In genomic region chr9:26733986-26734385, GRCm38 (mm10) we compare ENCODE assay signal across 8 mouse cellular contexts. TPM values are rescaled to one million over a fixed set of nuclear protein-coding genes. Genes with fewer than 3 reads are reported as not detected.
DNase-seq lines count a peak whose midpoint lies in the region; ATAC-seq lines count a peak whose summit lies in the region.

No protein-coding gene starts in this region.

- peak overlapping the region; percentile 71 for H3K4me2 ChIP-seq in intestine, embryonic 16.5 days (ENCODE audit: low read depth, low read length)
- peak overlapping the region; percentile 84 for H3K4me2 ChIP-seq in midbrain, embryonic 16.5 days (ENCODE audit: low read length)

- peaks cover 50% of the 10 kb centered on the region for H3K27me3 ChIP-seq in forebrain, embryonic 10.5 days (ENCODE audit: poor library complexity, severe bottlenecking)
- H3K27me3 ChIP-seq in intestine, embryonic 16.5 days (replicated peaks; ENCODE audit: control insufficient read depth, insufficient read depth, low read length): peaks cover 26% of the 10 kb centered on the region
- H3K27me3 ChIP-seq in midbrain, embryonic 16.5 days (ENCODE audit: control insufficient read depth, insufficient read depth, low read depth, low read length): no peaks in the 10 kb centered on the region

- H3K36me3 ChIP-seq in forebrain, embryonic 10.5 days (replicated peaks): no peaks in the 10 kb centered on the region
- no peaks in the 10 kb centered on the region for H3K36me3 ChIP-seq in intestine, embryonic 16.5 days (ENCODE audit: control insufficient read depth, insufficient read depth, low read length)
- no peaks in the 10 kb centered on the region for H3K36me3 ChIP-seq in midbrain, embryonic 16.5 days (ENCODE audit: control insufficient read depth, insufficient read depth, low read length)

- H3K4me1 ChIP-seq in forebrain, embryonic 10.5 days: peaks cover 26% of the 10 kb centered on the region
- H3K4me1 ChIP-seq in intestine, embryonic 16.5 days (ENCODE audit: control insufficient read depth, insufficient read depth, low read length): no peaks in the 10 kb centered on the region
- H3K4me1 ChIP-seq in midbrain, embryonic 16.5 days (ENCODE audit: control insufficient read depth, insufficient read depth, low read length): peaks cover 32% of the 10 kb centered on the region

- H3K9ac ChIP-seq in intestine, embryonic 16.5 days (ENCODE audit: low read depth, low read length): 0 out of 2 replicates have a peak overlapping the region, but pooled peaks have one; percentile 25
- H3K9ac ChIP-seq in midbrain, embryonic 16.5 days (ENCODE audit: low read depth, low read length): peak overlapping the region; percentile 99

- H3K27ac ChIP-seq in forebrain, embryonic 10.5 days: peak overlapping the region; percentile 85
- no peak overlapping the region for H3K27ac ChIP-seq in intestine, embryonic 16.5 days (ENCODE audit: low read length)
- H3K27ac ChIP-seq in midbrain, embryonic 16.5 days (ENCODE audit: low read length): peak overlapping the region; percentile 93

- WGBS in forebrain, embryonic 10.5 days: under 1% methylated on average over 37 of the region's 37 CpGs
- 2% methylated on average over 36 of the region's 37 CpGs for WGBS in intestine, embryonic 16.5 days
- 0% methylated on average over 33 of the region's 37 CpGs for WGBS in midbrain, embryonic 16.5 days

- peak; percentile 35 to 43 for DNase-seq in left cerebral cortex, adult 18-20 months (ENCODE audit: low spot score in 2 of 2)
- no peak for DNase-seq in left cerebral cortex, adult 8-10 months (ENCODE audit: low spot score in 2 of 2)
- DNase-seq in forebrain, embryonic 10.5 days (ENCODE audit: extremely low spot score, low spot score): peak; percentile 41
- DNase-seq in adrenal gland, adult 2 months: no peak
- no peak for DNase-seq in c-Kit-positive CD71-positive TER-119-positive erythroid progenitor cells, embryonic 14.5 days (ENCODE audit: low spot score)
- no peak for DNase-seq in cerebellum, adult 18-20 months

- peak; percentile 48; the same call in 1 of the 2 replicates for ATAC-seq in intestine, embryonic 16.5 days
- peak; percentile 75 for ATAC-seq in midbrain, embryonic 16.5 days

- H3K4me3 ChIP-seq in forebrain, embryonic 10.5 days: peak overlapping the region; percentile 79
- peak overlapping the region; percentile 42 for H3K4me3 ChIP-seq in intestine, embryonic 16.5 days (ENCODE audit: low read length)
- peak overlapping the region; percentile 93 for H3K4me3 ChIP-seq in midbrain, embryonic 16.5 days (ENCODE audit: low read depth, low read length)

- no peaks in the 10 kb centered on the region for H3K9me3 ChIP-seq in forebrain, embryonic 10.5 days
- H3K9me3 ChIP-seq in intestine, embryonic 16.5 days (ENCODE audit: control insufficient read depth, low read length): no peaks in the 10 kb centered on the region
- no peaks in the 10 kb centered on the region for H3K9me3 ChIP-seq in midbrain, embryonic 16.5 days (replicated peaks; ENCODE audit: control insufficient read depth, low read length, poor library complexity, severe bottlenecking)

RNA-seq across cellular contexts. Expression of gene B3gat1, which starts 0.5 kb away (rescaled TPM):
- total RNA-seq in left cerebral cortex, adult 18-20 months (2021): 100 to 1,000 TPM; 199 to 207 TPM
- 100 to 1,000 TPM; 169 to 190 (median 171) TPM for total RNA-seq in left cerebral cortex, adult 8-10 months (2022)
- polyA plus RNA-seq in forebrain, embryonic 10.5 days (2016; fragmentation: Nextera tagmentation; extraction: Ambion mirVana): 1.8 and 2.3 TPM in 2 replicates
- polyA plus RNA-seq in intestine, embryonic 16.5 days (2015; fragmentation: Nextera tagmentation; extraction: Ambion mirVana): 0.06 and 0.15 TPM in 2 replicates
- 40.7 and 41.5 TPM in 2 replicates for polyA plus RNA-seq in midbrain, embryonic 16.5 days (2015; fragmentation: Nextera tagmentation; extraction: Ambion mirVana)
- total RNA-seq in adrenal gland, adult 2 months (2021): 1 to 10 TPM in 1 of 2 experiments, under 1 TPM in 1; 0.84 to 1.3 TPM
- 1.0 and 1.9 TPM in 2 replicates for polyA plus RNA-seq in adrenal gland, adult 2 months (2012; rRNA removed)

Comparison
In these comparisons a context has a peak if more than half of its experiments do, and no peak if none do; other contexts are left out.
1. DNase-seq: peak in left cerebral cortex, adult 18-20 months (2 of 2) and forebrain, embryonic 10.5 days (single experiment); none in left cerebral cortex, adult 8-10 months (0 of 2), adrenal gland, adult 2 months (single experiment), c-Kit-positive CD71-positive TER-119-positive erythroid progenitor cells, embryonic 14.5 days (single experiment) and cerebellum, adult 18-20 months (0 of 2).
2. H3K4me3 ChIP-seq: peak in every context shown above with its lines; median percentile 93 in midbrain, embryonic 16.5 days; 79 in forebrain, embryonic 10.5 days; 42 in intestine, embryonic 16.5 days.
3. RNA of gene B3gat1, which starts 0.5 kb away (polyA plus RNA-seq): 40.7 to 41.5 TPM in midbrain, embryonic 16.5 days; 1.8 to 2.3 TPM in forebrain, embryonic 10.5 days, 1.0 to 1.9 TPM in adrenal gland, adult 2 months and 0.06 to 0.15 TPM in intestine, embryonic 16.5 days; every median in the first group is over 10 times any median in the second.